Mouse (Mus musculus) WW6 (cell line): ENCODE results near the gene Tmod3.
"Not testable (repeated sequence)": the region's sequence is repeated elsewhere in the genome, so short reads cannot be mapped to it uniquely, and the experiment has no call there.

Source experiments
- DNase-seq: peaks from one replicate; pipeline ENCODE4 v3.0.0-alpha.2; 2013; ENCODE audit warnings: low read depth, low spot score

Tmod3 gene

GRCm38 (mm10) chr9:75553719-75554118 lies 5.7 kb downstream of the Tmod3 start:
- no peak for DNase-seq

- no peak for DNase-seq
These were observed 8.1 kb downstream of the Tmod3 start for GRCm38 (mm10) chr9:75551342-75551741.

DNA sequence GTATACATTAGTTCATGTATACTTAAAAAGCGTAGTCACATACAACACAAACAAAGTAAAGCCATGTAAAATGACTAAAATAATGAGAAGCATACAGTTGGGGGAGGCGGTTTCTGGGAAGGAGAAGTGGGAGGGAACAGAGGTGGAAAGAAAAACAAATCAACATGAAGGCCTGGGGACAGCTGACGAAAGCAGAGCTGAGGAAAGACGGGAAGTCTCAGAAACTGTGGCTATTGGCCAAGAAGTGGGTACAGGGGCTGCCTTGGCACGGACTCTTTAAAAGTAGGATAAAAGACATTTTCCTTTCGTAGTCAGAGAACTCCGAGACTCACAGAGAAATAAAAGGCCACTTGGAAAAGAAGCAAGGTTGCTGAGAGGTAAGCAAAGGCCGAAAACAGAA lies 10.4 kb downstream of the Tmod3 start:
- DNase-seq, result no peak

DNA sequence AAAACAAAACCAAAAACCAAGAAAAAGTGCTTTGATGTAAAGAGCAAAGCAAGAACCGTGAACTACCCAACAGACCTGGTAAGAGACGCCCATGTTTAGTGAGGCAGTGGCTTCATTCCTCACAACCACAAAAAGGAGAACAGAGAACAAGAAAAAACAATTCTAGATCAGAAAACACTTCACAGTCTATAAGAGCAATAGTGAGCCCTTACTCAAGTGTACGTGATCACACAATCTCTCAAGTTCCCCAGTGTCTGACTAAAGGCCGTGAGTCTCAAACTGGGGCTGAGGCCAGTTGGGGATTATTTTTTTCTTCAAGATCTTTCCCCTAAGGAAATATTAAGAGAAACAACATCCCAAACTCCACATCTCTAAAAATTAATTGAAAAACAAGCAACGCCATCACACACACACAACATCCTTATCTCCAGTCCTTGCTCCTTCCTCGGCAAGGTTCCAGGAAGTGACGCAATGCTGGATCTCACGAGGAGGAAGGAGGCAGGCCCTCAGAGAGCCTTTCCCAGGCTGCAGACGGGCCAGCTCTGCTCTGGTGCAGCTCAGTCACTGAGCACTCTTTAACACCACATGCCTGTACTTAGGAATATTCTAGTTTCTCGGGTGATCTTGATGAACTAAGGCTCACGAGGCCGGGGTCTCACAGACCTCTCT lies 12.4 kb downstream of the Tmod3 start:
- DNase-seq, result no peak

GRCm38 (mm10) chr9:75545514-75545913 lies 13.9 kb downstream of the Tmod3 start:
- no peak for DNase-seq

GRCm38 (mm10) chr9:75541497-75541896 lies 18.0 kb downstream of the Tmod3 start:
- DNase-seq, result no peak

- no peak for DNase-seq
These were observed 23.0 kb downstream of the Tmod3 start for GRCm38 (mm10) chr9:75536422-75536821.

- no peak for DNase-seq
These were observed 25.0 kb downstream of the Tmod3 start for GRCm38 (mm10) chr9:75534431-75534962.

DNA sequence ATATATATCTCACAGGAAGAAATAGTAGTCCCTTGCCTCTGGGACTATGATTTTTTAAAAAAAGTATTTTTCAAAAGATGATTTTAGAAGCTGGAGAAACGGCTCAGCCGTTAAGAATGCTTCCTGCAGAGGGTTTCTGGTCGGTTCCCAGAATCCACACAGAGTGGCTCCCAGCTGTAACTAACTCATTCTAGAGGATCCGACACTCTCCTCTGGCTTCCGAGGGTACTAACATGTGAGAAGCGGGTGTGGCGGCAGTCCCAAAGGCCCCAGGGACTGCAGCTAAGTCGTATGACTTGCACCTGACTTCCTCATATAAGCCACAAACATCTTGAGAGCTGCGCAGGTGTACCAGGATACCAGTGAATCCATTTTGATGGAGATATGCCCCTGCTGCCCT lies 26.5 kb downstream of the Tmod3 start:
- not testable (repeated sequence) for DNase-seq

GRCm38 (mm10) chr9:75532461-75532860 lies 27.0 kb downstream of the Tmod3 start:
- no peak for DNase-seq

DNA sequence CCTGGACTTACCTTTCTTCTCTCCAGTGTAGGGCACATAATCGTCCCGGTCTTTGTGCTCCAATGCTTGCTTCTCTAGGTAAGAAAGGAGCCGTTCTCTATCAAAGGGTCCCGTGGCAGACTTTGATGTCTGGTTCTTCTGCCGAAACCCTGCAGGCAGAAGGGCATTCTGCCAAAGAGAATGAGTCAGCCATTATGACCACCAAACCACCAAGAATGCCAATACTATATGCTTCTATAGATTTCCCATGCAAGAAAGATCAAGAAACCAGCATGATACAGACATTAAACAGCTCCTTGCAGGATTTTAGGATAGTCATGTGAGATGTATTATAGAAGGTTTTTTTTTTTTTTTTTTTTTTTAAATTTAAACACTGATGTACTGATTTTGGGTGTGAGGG lies 30.1 kb downstream of the Tmod3 start:
- DNase-seq, result no peak

- DNase-seq, result peak; percentile 9
These were observed 31.4 kb downstream of the Tmod3 start for GRCm38 (mm10) chr9:75528096-75528495.

DNA sequence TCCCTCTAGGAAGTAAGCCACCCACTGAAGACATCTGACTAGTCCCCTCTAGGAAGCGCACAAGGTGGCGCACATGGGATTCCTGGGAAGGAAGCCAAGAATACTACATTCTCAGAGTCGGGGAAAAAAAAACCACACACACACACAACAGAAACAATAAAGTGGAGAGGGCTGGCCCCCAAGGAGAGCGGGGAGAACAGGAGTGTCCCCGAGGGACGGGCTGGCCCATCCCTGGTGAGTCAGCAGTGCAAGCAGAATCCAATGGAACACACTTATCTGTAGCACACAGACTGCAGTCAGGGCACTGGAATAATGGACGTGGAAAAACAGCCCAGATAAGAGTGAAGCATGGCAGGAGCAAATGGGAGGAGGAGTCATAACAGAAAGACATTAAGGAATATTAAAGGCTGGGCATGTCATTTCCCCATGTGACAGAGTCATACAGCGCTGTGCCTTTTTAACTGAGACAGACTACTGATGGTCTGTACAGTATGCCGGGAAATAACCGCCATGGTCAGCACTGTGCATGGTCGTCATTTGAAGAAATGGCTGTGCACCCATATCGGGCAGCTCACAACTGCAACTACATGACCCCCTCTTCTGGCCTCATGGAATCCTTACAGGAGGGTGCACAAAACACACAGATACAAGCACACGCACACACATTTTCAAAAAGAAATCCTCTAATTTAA lies 31.9 kb downstream of the Tmod3 start:
- DNase-seq, result no peak

DNA sequence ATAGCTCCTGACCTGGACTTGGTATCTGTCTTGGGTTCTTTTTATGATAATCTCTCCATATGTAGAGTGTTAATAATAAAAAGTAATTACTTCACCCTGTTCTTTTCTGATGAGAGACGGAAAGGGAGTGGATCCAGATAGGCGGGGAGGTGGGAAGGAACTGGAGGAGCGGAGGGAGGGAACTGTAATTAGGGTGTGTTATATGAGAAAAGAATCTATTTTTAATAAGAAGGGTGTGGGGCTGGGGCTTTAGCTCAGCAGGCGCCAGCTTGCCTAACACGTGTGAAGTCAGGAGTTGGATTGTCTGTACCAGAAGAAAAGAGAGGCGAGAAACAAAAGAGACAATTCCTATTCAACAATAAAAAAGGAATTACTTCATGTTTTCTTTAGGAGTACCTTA lies 35.8 kb downstream of the Tmod3 start:
- DNase-seq, result no peak

DNA sequence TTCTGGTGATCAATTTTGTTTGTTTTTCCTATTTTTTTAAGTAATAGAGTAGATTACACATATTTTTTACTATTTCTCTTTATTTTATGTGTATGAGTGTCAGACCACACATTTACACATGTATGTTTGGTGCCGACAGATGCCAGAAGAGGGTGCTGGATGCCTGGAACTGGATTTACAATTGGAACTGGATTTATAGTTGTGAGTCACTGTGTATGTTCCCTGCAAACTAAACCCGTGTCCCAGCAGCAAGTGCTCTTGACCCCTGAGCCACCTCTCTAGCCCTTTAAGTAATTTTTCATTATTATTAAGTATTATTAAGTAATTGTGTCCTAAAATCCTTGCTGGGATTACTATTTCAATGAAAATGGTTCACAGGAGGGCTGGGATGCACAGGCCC lies 37.2 kb downstream of the Tmod3 start:
- DNase-seq, result no peak

- DNase-seq, result no peak
These were observed 37.7 kb downstream of the Tmod3 start for GRCm38 (mm10) chr9:75521788-75522187.

- no peak for DNase-seq
These were observed 38.5 kb downstream of the Tmod3 start for GRCm38 (mm10) chr9:75520940-75521339.

- DNase-seq, result no peak
These were observed 41.7 kb downstream of the Tmod3 start for GRCm38 (mm10) chr9:75517751-75518150.

- peak; percentile 34 for DNase-seq
These were observed 43.9 kb downstream of the Tmod3 start for GRCm38 (mm10) chr9:75515464-75516113.

GRCm38 (mm10) chr9:75511236-75511939 lies 48.1 kb downstream of the Tmod3 start:
- DNase-seq, result no peak

DNA sequence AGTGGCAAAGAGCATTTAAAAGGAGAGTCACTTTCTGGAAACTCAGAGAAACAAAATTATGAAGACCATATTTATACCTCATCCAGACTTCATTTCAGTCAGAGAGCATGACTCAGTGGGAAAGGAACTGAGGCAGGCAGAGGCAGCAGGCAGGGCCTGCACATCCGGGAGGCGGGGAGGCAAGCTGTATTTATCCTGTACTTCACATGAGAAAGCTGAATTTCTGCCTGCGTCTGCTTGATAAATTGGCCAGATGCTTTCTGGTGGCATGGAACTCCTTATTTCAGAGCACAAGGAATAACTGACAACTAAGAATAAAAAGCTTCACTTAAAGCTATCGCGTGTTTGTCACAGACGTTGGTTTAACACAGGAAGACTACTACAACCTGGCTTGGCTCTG lies 55.1 kb downstream of the Tmod3 start:
- no peak for DNase-seq

DNA sequence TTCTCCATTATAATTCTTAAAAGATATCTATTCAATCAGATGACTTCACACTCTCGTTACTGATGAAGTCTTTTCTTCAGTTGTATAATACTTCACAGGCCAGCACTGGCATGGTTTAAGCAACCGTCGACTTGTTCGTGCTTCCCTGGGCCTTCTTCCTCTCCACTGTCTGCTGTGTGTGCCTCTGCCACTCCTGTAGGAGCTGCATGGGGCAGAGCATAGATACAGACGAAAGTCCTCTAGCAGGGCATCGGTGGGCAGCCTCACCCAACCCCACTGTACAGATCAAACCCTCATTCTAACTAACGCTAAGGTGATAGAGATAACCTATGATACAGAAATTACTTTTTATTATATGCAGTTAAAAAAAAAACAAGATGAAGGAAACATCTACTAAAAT lies 60.9 kb downstream of the Tmod3 start:
- DNase-seq, result no peak
